8 mouse cellular contexts compared by ENCODE assay signal in genomic region chr16:29209605-29210411, GRCm38 (mm10). TPM values are rescaled to one million over a fixed set of nuclear protein-coding genes. Genes with fewer than 3 reads are reported as not detected.
DNase-seq lines count a peak whose midpoint lies in the region; ATAC-seq and TF ChIP-seq lines count a peak whose summit lies in the region.

Gene Hrasls, plus strand, starts transcription at chr16:29209695.

- intact Hi-C loops in left cerebral cortex, postnatal 4 days (cut with DNase I), result loop anchor here (10.0 kb wide), 1 partner anchor 275 kb away; no protein-coding TSS in a partner anchor

- no peak for ATAC-seq in intestine, postnatal 0 days
- ATAC-seq in inflammation-experienced regulatory T-cells, adult 6 months, result no peak

- peaks cover 8% of the 10 kb centered on the region for H3K27me3 ChIP-seq in intestine, postnatal 0 days (replicated peaks; ENCODE audit: control insufficient read depth, insufficient read depth, low read length)

- WGBS in intestine, postnatal 0 days, result 2% methylated on average over 38 of the region's 39 CpGs

- H3K36me3 ChIP-seq in intestine, postnatal 0 days (ENCODE audit: control insufficient read depth, insufficient read depth), result no peaks in the 10 kb centered on the region

- H3K27ac ChIP-seq in intestine, postnatal 0 days (ENCODE audit: low read depth, low read length), result no peak within 1 kb of the TSS

- H3K9me3 ChIP-seq in intestine, postnatal 0 days (ENCODE audit: control insufficient read depth), result no peaks in the 10 kb centered on the region

- no peak for TF ChIP-seq CTCF in brain, embryonic 14.5 days (IDR thresholded peaks at IDR 0.05; ENCODE audit: borderline replicate concordance, extremely low read depth, insufficient read depth, insufficient read length)
- no peak for TF ChIP-seq CTCF in intestine, postnatal 0 days (IDR thresholded peaks at IDR 0.05; ENCODE audit: low read depth)

- H3K4me3 ChIP-seq in intestine, postnatal 0 days (ENCODE audit: low read depth, low read length), result peak within 1 kb of the TSS; percentile 18; the same call in 1 of the 2 replicates

- H3K4me2 ChIP-seq in intestine, postnatal 0 days (replicated peaks; ENCODE audit: low read depth), result peak within 1 kb of the TSS; percentile 49

- peak; percentile 54 for DNase-seq in brain, embryonic 14.5 days (ENCODE audit: low read depth)
- peak; percentile 66 for DNase-seq in embryo, embryonic 9.5 days (ENCODE audit: extremely low spot score)
- DNase-seq in heart, adult 11 months, result peak; percentile 93
- peak; percentile 61 for DNase-seq in left cerebral cortex, postnatal 4 days
- DNase-seq in neural tube, embryonic 10.5 days (ENCODE audit: extremely low spot score, low spot score), result peak; percentile 66
- DNase-seq in urinary bladder, postnatal 14 days (ENCODE audit: low spot score), result peak; percentile 45

- H3K4me1 ChIP-seq in intestine, postnatal 0 days (replicated peaks; ENCODE audit: control insufficient read depth, insufficient read depth, low read length), result no peaks in the 10 kb centered on the region

- H3K9ac ChIP-seq in intestine, postnatal 0 days (ENCODE audit: low read depth, low read length), result no peak within 1 kb of the TSS

- TF ChIP-seq POLR2A in brain, embryonic 14.5 days (IDR thresholded peaks at IDR 0.05; ENCODE audit: borderline replicate concordance, extremely low read depth, insufficient read depth, insufficient read length, poor library complexity, severe bottlenecking), result no peak

RNA-seq across cellular contexts. Expression of gene Hrasls, which starts in this region (rescaled TPM):
- 2.5 and 3.0 TPM in 2 replicates for polyA plus RNA-seq in brain, embryonic 14.5 days (2012; rRNA removed)
- 0.07 and 0.14 TPM in 2 replicates for polyA plus RNA-seq in intestine, postnatal 0 days (2015; fragmentation: Nextera tagmentation; extraction: Ambion mirVana)
- total RNA-seq in left cerebral cortex, postnatal 4 days (2021), result 1 to 10 TPM; 5.1 to 5.9 TPM
- not detected for polyA plus RNA-seq in inflammation-experienced regulatory T-cells, adult 6 months (2017; shearing (Covaris generic))
